Mouse (Mus musculus) forebrain, embryonic 14.5 days (tissue): ENCODE data around the gene Taldo1. TPM values are rescaled to one million over a fixed set of nuclear protein-coding genes. Genes with fewer than 3 reads are reported as not detected.

ENCODE experiments used
- ATAC-seq: fragments of 200-750 bp; cut with Nextera tagmentation; 2 replicates; pipeline ENCODE4 v1.8.0; 2017; ENCODE audit warnings: mild to moderate bottlenecking, moderate library complexity
- DNase-seq: peaks from one replicate; pipeline ENCODE4 v3.0.0-alpha.2; 2015; ENCODE audit warnings: low spot score
- H3K27ac ChIP-seq: fragments of 300-500 bp; sonication (generic); 2 replicates; pipeline ENCODE4 v1.5.1; 2014; ENCODE audit warnings: low read depth, mild to moderate bottlenecking, control low read depth, low read length, moderate library complexity
- H3K27me3 ChIP-seq: fragments of 300-500 bp; sonication (generic); replicated peaks from 2 replicates; pipeline ENCODE4 v1.6.1; 2014; ENCODE audit warnings: low read length, control low read depth, mixed read lengths; ENCODE audit not compliant: control insufficient read depth, insufficient read depth
- H3K36me3 ChIP-seq: fragments of 300-500 bp; sonication (generic); 2 replicates; pipeline ENCODE4 v1.6.1; 2014; ENCODE audit warnings: low read length, control low read depth; ENCODE audit not compliant: control insufficient read depth, insufficient read depth
- H3K4me1 ChIP-seq: fragments of 300-500 bp; sonication (generic); 2 replicates; pipeline ENCODE4 v1.6.1; 2014; ENCODE audit warnings: antibody characterized with exemption, low read length, control low read depth; ENCODE audit not compliant: control insufficient read depth, insufficient read depth
- H3K4me2 ChIP-seq: fragments of 300-500 bp; sonication (generic); 2 replicates; pipeline ENCODE4 v1.6.1; 2014; ENCODE audit warnings: mild to moderate bottlenecking, control low read depth, low read length
- H3K4me3 ChIP-seq: fragments of 300-500 bp; sonication (generic); 2 replicates; pipeline ENCODE4 v1.5.1; 2014; ENCODE audit warnings: low read depth, low read length, control low read depth
- H3K9ac ChIP-seq: fragments of 300-500 bp; sonication (generic); 2 replicates; pipeline ENCODE4 v1.6.1; 2014; ENCODE audit warnings: mild to moderate bottlenecking, low read length, control low read depth, moderate library complexity
- H3K9me3 ChIP-seq: fragments of 300-500 bp; sonication (generic); replicated peaks from 2 replicates; pipeline ENCODE4 v1.6.1; 2016; ENCODE audit warnings: low read length, control low read depth, mixed read lengths; ENCODE audit not compliant: control insufficient read depth
- WGBS: fragments of 180-500 bp; shearing (Covaris S2); extraction: QIAGEN DNeasy Blood & Tissue Kit; methylation state at CpG from one replicate; pipeline ENCODE4 v1.1.7; 2014; 5-methylcytosine and 5-hydroxymethylcytosine counted together
- polyA plus RNA-seq: library from polyadenylated mRNA; unstranded; fragments of >200 nt; fragmentation: Nextera tagmentation; extraction: Ambion mirVana; gene quantifications from 2 replicates; pipeline ENCODE4 v1.2.1, GENCODE M21; 2014

The Taldo1 gene
- polyA plus RNA-seq: 418 and 419 TPM in 2 replicates

DNA sequence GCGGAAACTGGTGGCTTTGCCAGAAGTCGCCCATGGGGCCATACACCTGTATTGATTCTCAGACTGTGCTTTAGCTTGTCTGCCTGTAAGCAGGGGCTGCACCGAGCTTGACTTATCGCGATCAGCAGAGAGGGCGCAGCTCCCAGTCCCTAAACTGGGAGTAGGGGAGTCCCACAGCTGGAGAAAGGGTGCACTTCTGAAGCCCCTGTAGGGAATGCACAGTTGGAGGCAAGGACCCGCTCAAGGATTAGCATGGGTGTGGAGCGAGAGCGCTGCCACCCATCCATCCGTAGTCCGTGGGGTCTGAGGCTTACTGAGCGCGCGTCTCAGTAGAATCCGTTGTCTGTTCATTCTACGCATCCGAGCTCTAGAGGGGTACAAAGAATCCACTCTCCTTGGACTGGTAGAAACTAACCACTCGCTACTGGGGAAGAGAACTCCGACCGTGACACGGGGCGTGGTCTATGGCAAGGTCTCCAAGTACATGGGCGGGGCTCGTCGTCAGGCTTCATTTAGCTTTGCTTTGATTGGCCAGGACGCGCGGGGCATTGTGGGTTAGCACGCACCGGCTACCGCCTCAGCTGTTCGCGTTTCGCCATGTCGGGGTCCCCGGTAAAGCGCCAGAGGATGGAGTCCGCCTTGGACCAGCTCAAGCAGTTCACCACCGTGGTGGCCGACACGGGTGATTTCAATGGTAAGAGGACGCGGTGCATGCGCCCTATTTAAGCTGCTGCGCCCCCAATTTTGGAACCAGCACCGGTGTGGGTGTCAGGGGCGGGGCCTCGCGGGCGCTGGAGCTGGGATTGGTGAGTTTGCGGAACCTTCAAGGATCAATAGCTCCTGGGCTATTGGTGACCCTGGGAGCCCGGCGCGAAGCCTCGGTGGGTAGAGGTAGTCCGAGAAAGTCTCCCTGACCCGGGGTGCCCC lies at the start of gene Taldo1:
Gene Taldo1 (plus strand): TSS at position 575 of the 927 bp plus-strand sequence.
- H3K27me3 ChIP-seq: no peaks in the 10 kb centered on the region
- DNase-seq (peak; percentile 98), ATAC-seq (peak; percentile 96)
- no peaks in the 10 kb centered on the region for H3K9me3 ChIP-seq
- H3K9ac ChIP-seq: peak within 1 kb of the TSS; percentile 74
- peak within 1 kb of the TSS; percentile 62 for H3K4me3 ChIP-seq
- H3K36me3 ChIP-seq: peaks cover 14% of the 10 kb centered on the region; the same call in 1 of the 2 replicates
- H3K4me1 ChIP-seq: peaks cover 9% of the 10 kb centered on the region
- peak within 1 kb of the TSS; percentile 95 for H3K4me2 ChIP-seq
- under 1% methylated on average over 57 of the region's 57 CpGs for WGBS
- H3K27ac ChIP-seq: peak within 1 kb of the TSS; percentile 62

DNA sequence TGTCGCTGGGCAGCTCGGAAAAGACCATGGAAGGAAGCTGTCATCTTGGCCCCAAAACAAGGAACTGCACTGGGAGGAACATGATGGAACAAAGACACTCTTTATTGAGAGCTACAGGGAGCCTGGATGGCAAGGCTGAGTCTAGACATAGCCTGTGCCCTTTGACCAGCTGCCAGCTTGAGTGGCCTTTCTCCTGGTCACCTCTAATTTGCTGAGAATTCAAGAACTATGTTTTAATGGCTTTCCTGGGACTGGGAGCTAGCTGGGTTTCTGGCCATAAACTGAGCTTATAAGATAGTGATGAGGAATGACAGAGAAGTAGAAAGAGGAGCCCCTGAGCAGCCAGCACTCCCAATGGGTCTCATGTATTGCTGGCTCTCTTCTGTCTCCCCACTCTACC lies 48.8 kb upstream of the Taldo1 start:
- Histone ChIP-seq H3K4me2 (no peak overlapping the region), H3K9me3 (no peaks in the 10 kb centered on the region), H3K4me3 (no peak overlapping the region), H3K4me1 (peaks cover 2% of the 10 kb centered on the region; the same call in 1 of the 2 replicates), H3K9ac (no peak overlapping the region), H3K27me3 (no peaks in the 10 kb centered on the region; the same call in 1 of the 2 replicates), H3K27ac (no peak overlapping the region), H3K36me3 (no peaks in the 10 kb centered on the region)
- ATAC-seq: no peak
- DNase-seq: no peak
- 54% methylated on average over 2 of the region's 2 CpGs for WGBS

DNA sequence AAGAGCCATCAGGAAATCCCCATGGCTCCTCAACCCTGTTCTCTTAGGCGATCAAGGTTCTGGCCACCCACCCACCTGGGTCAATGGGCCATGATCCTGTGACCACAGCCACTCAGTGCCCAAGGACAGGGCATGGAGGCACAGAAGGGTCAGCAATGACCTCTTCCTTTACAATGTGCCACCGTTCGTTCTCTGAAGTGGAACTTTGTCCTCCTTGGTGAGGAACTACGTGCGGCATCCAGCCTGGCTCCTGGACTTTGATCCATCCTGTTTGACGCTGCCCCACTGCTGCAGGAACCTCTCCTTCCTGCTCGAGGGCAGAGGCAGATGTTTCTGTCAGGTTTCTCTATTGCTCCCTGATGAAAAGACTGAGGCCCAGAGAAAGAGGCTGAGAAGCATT lies 48.3 kb upstream of the Taldo1 start:
- no peaks in the 10 kb centered on the region for H3K9me3 ChIP-seq

DNA sequence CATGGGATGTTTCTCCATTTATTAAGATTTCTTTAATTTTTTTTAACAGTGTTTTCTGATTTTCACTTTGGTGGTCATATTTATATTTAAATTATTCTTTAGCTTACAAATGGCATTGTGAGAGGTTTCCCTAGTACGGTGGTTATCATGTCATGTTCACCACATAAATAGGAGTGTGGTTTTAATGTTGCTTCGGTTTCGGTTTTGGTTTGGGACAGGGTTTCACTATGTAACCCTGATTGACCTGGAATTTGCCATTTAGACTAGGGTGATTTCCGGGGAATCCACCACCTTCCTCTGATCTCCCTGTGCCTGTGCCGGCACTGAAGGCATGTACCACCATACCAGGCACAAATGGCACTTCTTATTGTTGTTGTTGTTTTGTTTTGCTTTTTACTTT lies 47.2 kb upstream of the Taldo1 start:
- no peak overlapping the region for H3K4me2 ChIP-seq
- no peak overlapping the region for H3K27ac ChIP-seq
- H3K36me3 ChIP-seq: no peaks in the 10 kb centered on the region
- DNase-seq (no peak), ATAC-seq (no peak)
- H3K9ac ChIP-seq: no peak overlapping the region
- H3K9me3 ChIP-seq: no peaks in the 10 kb centered on the region
- H3K4me1 ChIP-seq: no peaks in the 10 kb centered on the region
- H3K4me3 ChIP-seq: no peak overlapping the region
- 90% methylated on average over 5 of the region's 5 CpGs for WGBS
- no peaks in the 10 kb centered on the region for H3K27me3 ChIP-seq

More for the DNA sequence above, 48.3 kb upstream of the Taldo1 start:
- H3K4me3 ChIP-seq: no peak overlapping the region
- no peak overlapping the region for H3K27ac ChIP-seq
- H3K27me3 ChIP-seq: no peaks in the 10 kb centered on the region; the same call in 1 of the 2 replicates
- no peaks in the 10 kb centered on the region for H3K36me3 ChIP-seq
- DNase-seq (no peak), ATAC-seq (no peak)
- H3K4me2 ChIP-seq: no peak overlapping the region
- no peak overlapping the region for H3K9ac ChIP-seq
- H3K4me1 ChIP-seq: peaks cover under 1% of the 10 kb centered on the region; the same call in 1 of the 2 replicates
- WGBS: 79% methylated on average over 7 of the region's 7 CpGs

DNA sequence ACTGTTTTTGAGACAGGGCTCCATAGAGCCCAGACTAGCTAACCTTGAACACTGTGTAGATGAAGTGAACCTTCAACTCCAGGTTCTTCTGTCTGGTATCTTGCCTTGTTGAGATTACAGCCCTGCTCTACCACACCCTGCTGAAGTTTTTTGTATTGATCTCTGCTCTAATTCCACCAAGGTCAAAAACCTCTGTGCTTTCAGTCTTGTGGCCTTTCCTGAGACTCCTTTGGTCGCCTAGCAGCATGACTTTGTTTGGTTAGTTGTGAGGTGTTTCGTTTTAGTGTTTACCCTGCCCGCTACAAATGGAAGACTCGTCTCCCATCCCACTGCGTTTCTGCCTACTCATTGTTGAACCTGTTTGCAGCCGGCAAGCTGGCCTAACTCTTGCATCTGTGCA lies 40.9 kb upstream of the Taldo1 start:
- no peak overlapping the region for H3K27ac ChIP-seq
- no peak overlapping the region for H3K4me3 ChIP-seq
- no peak for ATAC-seq
- 75% methylated on average over 6 of the region's 6 CpGs for WGBS
- no peak overlapping the region for H3K9ac ChIP-seq
- H3K9me3 ChIP-seq: no peaks in the 10 kb centered on the region
- H3K36me3 ChIP-seq: no peaks in the 10 kb centered on the region
- no peak overlapping the region for H3K4me2 ChIP-seq
- H3K27me3 ChIP-seq: no peaks in the 10 kb centered on the region
- DNase-seq: no peak
- H3K4me1 ChIP-seq: no peaks in the 10 kb centered on the region

DNA sequence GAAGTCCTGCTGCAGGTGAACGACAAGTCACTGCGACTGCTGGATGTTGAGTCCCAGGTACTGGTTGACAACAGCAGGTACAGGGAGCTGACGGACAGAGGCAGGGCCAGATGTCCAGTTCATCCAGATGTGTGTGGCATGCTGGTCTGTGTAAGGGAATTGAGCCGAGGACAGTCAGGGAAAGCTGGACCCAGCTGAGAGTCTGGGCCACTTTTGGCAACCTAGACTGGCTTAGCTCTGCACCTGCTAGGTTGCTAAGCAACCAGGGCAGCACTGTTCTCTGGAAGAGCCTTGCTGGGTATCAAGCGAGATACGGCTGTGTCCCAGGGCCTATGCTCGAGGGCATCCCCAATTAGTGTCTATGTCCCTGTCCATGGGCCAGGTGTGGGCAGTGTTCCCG lies 36.9 kb upstream of the Taldo1 start:
- WGBS: 69% methylated on average over 8 of the region's 8 CpGs
- peak; percentile 47 for DNase-seq
- Histone ChIP-seq H3K9ac (no peak overlapping the region), H3K9me3 (no peaks in the 10 kb centered on the region), H3K4me2 (no peak overlapping the region), H3K36me3 (no peaks in the 10 kb centered on the region), H3K27me3 (no peaks in the 10 kb centered on the region; the same call in 1 of the 2 replicates), H3K4me1 (no peaks in the 10 kb centered on the region), H3K27ac (no peak overlapping the region), H3K4me3 (no peak overlapping the region)
- ATAC-seq: 0 out of 2 replicates have a peak, but pooled peaks have one; percentile 23

DNA sequence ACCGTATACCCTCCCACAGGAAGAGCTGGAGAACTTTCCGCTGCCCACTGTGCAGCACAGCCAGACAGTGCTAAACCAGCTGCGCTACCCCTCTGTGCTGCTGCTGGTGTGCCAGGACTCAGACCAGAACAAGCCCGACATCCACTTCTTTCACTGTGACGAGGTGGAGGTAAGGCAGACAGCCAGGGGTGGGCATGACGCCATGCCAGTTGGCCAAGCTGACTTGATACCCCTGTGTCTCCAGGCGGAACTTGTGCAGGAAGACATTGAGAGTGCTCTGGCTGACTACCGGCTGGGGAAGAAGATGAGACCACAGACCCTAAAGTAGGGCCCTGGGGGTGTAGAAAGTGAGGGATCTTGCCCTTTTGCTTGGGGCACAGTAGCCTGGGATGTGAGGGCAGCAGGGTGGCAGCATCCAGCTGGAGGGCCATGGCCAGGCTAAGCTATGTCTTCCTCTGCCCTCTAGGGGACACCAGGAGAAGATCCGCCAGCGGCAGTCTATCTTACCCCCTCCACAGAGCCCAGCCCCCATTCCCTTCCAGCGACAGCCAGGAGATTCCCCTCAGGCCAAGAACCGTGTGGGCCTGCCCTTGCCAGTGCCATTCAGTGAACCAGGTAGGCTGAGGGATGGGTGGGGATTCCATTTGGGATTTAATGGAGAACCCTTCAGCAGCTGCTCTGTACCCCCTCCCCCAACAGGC lies 36.2 kb upstream of the Taldo1 start:
- Histone ChIP-seq H3K4me2 (no peak overlapping the region), H3K4me1 (no peaks in the 10 kb centered on the region), H3K36me3 (no peaks in the 10 kb centered on the region), H3K4me3 (no peak overlapping the region), H3K9ac (no peak overlapping the region), H3K9me3 (no peaks in the 10 kb centered on the region), H3K27me3 (no peaks in the 10 kb centered on the region; the same call in 1 of the 2 replicates), H3K27ac (no peak overlapping the region)
- 47% methylated on average over 12 of the region's 12 CpGs for WGBS
- DNase-seq (peak; percentile 15), ATAC-seq (no peak)

DNA sequence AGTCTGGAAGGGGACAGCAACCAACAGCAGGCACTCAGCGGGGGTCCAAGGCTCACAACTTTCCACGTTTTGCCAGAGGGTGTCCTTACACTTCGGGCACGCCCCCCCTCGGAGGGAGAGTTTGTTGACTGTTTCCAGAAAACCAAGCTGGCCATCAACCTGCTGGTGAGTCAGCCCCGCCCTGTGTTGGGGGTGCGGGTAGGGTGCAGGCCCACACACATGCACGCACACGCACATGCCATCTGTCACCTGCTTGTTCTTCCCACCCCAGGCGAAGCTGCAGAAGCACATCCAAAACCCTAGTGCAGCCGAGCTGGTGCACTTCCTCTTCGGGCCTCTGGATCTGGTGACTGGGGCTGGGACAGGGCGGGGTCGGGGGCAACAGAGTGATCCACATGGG lies 35.0 kb upstream of the Taldo1 start:
- no peaks in the 10 kb centered on the region for H3K36me3 ChIP-seq
- no peak overlapping the region for H3K9ac ChIP-seq
- 80% methylated on average over 14 of the region's 14 CpGs for WGBS
- H3K4me3 ChIP-seq: no peak overlapping the region
- DNase-seq: no peak
- no peak for ATAC-seq
- H3K9me3 ChIP-seq: no peaks in the 10 kb centered on the region
- H3K27me3 ChIP-seq: no peaks in the 10 kb centered on the region; the same call in 1 of the 2 replicates
- no peak overlapping the region for H3K4me2 ChIP-seq
- no peaks in the 10 kb centered on the region for H3K4me1 ChIP-seq
- no peak overlapping the region for H3K27ac ChIP-seq
